Mouse (Mus musculus) embryo, embryonic 11.5 days (tissue): ENCODE results near the gene Rab10.

ENCODE experiments used
- DNase-seq: peaks from one replicate; pipeline ENCODE4 v3.0.0-alpha.2; 2012; ENCODE audit warnings: low read depth, low spot score

The Rab10 gene

GRCm38 (mm10) chr12:3296056-3296455 lies 13.7 kb downstream of the Rab10 start:
- DNase-seq = no peak

- DNase-seq = no peak
Observed at GRCm38 (mm10) chr12:3291849-3292248, 17.9 kb downstream of the Rab10 start.

- no peak for DNase-seq
Observed at GRCm38 (mm10) chr12:3291038-3291437, 18.7 kb downstream of the Rab10 start.

- DNase-seq = no peak
Observed at GRCm38 (mm10) chr12:3288440-3288839, 21.3 kb downstream of the Rab10 start.

- DNase-seq = no peak
Observed at GRCm38 (mm10) chr12:3285919-3286318, 23.9 kb downstream of the Rab10 start.

- DNase-seq = no peak
Observed at GRCm38 (mm10) chr12:3285377-3285776, 24.4 kb downstream of the Rab10 start.

DNA sequence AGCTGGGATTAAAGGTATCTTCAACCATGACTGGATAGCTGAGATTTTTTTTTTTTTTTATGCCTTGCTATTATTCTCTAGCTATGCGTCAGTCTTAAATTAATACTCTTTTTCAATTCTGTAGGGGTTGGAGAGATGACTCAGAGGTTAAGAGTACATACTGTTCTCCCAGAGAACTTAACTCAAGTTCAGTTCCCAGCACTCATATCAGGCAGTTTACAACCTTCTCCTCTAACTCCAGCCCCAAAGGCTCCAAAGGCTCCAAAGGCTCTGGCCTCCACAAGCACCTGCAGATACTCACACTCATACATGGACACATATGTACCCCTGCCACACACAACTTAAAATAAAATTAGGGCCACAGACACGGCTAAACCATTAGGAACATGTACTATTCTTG lies 25.3 kb downstream of the Rab10 start:
- DNase-seq = no peak

- DNase-seq = no peak
Observed at GRCm38 (mm10) chr12:3283829-3284440, 25.8 kb downstream of the Rab10 start.

- DNase-seq = no peak
Observed at GRCm38 (mm10) chr12:3282954-3283353, 26.8 kb downstream of the Rab10 start.

DNA sequence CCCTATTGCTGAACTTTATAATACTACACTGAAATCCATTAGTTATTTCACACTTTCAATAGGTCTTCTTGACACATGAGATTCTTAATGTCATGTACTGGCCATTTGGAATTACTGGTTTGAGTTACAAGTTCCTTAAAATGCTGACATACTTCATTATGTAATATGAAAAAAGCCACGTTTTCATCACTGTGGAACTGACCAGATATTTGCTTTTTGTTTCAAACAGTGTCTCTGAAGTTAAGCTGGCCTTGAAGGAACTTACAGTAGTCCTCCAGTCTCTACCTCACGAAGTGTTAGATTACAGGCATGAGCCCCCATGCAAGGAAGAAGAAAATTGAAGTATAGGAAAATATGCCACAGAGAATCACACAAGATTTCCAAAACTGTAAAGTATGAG lies 27.2 kb downstream of the Rab10 start:
- no peak for DNase-seq

DNA sequence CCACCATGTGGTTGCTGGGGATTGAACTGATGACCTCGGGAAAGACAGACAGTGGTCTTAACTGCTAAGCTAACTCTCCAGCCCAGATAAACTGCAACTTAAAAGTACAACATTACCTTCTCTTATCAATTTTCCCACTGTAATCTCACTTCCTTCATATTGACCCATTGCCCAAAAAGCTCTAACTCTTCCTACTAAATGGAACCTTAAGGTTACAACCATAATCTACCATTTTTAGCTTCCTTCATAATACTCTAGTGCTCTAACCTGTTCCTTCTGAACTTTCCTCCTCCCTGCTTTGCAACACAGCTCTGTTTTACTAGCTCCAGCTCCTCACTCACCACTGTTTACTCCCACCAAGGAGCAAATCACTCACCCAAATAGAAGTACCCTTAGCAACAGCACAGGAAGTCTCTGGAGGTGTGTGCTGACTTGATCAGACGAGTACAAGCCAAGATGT lies 30.9 kb downstream of the Rab10 start:
- no peak for DNase-seq

- DNase-seq = no peak
Observed at GRCm38 (mm10) chr12:3270818-3271217, 39.0 kb downstream of the Rab10 start.

GRCm38 (mm10) chr12:3267397-3267796 lies 42.4 kb downstream of the Rab10 start:
- no peak for DNase-seq

- no peak for DNase-seq
Observed at GRCm38 (mm10) chr12:3265188-3265587, 44.6 kb downstream of the Rab10 start.

GRCm38 (mm10) chr12:3264449-3264848 lies 45.3 kb downstream of the Rab10 start:
- no peak for DNase-seq

DNA sequence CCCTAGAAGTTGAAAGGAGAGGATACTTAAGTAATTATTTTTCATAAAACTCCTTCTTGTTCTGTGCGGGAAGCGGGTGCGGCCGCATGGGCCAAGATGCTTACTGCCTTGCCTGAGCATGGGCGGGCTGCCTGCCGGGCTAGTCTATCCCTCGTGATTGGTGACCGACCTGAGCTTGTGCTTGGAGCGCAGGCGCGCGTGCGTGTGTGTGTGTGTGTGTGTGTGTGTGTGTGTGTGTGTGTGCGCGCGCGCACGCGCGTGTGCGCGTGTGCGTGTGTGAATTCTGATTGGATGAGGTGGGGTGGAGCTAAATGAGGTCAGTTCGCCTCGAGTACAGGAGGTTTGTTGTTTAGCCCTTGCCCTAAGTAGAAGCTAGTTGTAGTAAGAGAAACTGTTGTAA lies 48.2 kb downstream of the Rab10 start:
- no peak for DNase-seq

- no peak for DNase-seq
Observed at GRCm38 (mm10) chr12:3255966-3256365, 53.8 kb downstream of the Rab10 start.

GRCm38 (mm10) chr12:3255435-3255834 lies 54.3 kb downstream of the Rab10 start:
- DNase-seq = no peak

- DNase-seq = no peak
Observed at GRCm38 (mm10) chr12:3253591-3253990, 56.2 kb downstream of the Rab10 start.

- no peak for DNase-seq
Observed at GRCm38 (mm10) chr12:3246091-3246490, 63.7 kb downstream of the Rab10 start.

DNA sequence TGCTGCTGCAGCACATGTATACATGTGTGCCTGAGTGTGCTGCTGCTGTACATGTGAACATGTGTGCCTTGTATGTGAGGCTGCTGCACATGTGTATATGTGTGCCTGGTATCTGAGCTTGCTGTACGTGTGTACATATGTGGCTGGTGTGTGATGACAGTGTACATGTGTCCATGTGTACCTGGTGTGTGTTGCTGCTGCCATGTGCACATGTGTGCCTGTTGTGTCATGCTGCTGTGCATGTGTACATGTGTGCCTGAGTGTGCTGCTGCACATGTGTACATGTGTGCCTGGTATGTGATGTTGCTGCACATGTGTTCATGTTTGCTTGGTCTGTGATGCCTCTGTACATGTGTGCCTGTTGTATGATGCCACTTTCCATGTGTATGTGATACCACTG lies 70.2 kb downstream of the Rab10 start:
- no peak for DNase-seq

- DNase-seq = no peak
Observed at GRCm38 (mm10) chr12:3238361-3239051, 71.3 kb downstream of the Rab10 start.

DNA sequence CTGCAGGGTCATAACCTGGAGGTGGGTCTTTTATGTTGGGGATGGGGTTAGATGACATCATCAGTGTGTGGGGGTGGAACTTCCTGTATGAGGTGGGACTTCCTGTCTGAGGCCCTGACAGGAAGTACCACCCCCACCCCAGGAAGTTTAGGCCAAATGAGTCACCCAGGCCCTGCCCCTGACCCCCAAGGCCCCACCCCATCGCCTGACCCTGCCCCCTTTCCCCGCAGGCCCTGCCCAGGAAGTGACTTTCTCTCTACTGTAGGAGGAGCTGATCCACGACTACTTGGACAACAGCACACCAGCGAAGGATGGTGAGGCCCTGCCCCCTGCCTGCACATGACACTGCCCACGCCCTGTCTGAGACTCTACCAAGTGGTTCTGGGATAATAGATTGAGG lies 72.0 kb downstream of the Rab10 start:
- no peak for DNase-seq
